Mouse (Mus musculus) heart, embryonic 13.5 days (tissue): ENCODE measurements around the gene Nsun7. TPM values are rescaled to one million over a fixed set of nuclear protein-coding genes. Genes with fewer than 3 reads are reported as not detected.

Experiments used
- ATAC-seq: fragments of 200-750 bp; cut with Nextera tagmentation; 2 replicates; pipeline ENCODE4 v1.8.0; 2017; ENCODE audit warnings: moderate TSS enrichment; ENCODE audit not compliant: insufficient number of reproducible peaks, low FRiP score, low TSS enrichment; ENCODE audit errors: extremely low read depth
- H3K27ac ChIP-seq: fragments of 300-500 bp; sonication (generic); replicated peaks from 2 replicates; pipeline ENCODE4 v1.5.1; 2015; ENCODE audit warnings: moderate library complexity, mild to moderate bottlenecking, inconsistent platforms
- H3K27me3 ChIP-seq: fragments of 300-500 bp; sonication (generic); replicated peaks from 2 replicates; pipeline ENCODE4 v1.6.1; 2015; ENCODE audit warnings: mild to moderate bottlenecking, inconsistent platforms
- H3K36me3 ChIP-seq: fragments of 300-500 bp; sonication (generic); 2 replicates; pipeline ENCODE4 v1.6.1; 2015; ENCODE audit warnings: mild to moderate bottlenecking, inconsistent platforms
- H3K4me1 ChIP-seq: fragments of 300-500 bp; sonication (generic); 2 replicates; pipeline ENCODE4 v1.6.1; 2015; ENCODE audit warnings: inconsistent platforms
- H3K4me2 ChIP-seq: fragments of 300-500 bp; sonication (generic); 2 replicates; pipeline ENCODE4 v1.6.1; 2015; ENCODE audit warnings: inconsistent platforms, mild to moderate bottlenecking, moderate library complexity
- H3K4me3 ChIP-seq: fragments of 300-500 bp; sonication (generic); 2 replicates; pipeline ENCODE4 v1.5.1; 2015; ENCODE audit warnings: moderate library complexity, mild to moderate bottlenecking, inconsistent platforms
- H3K9ac ChIP-seq: fragments of 300-500 bp; sonication (generic); 2 replicates; pipeline ENCODE4 v1.6.1; 2015; ENCODE audit warnings: inconsistent platforms, mild to moderate bottlenecking, moderate library complexity
- H3K9me3 ChIP-seq: fragments of 300-500 bp; sonication (generic); 2 replicates; pipeline ENCODE4 v1.6.1; 2016; ENCODE audit warnings: inconsistent platforms
- WGBS: fragments of 180-500 bp; shearing (Covaris S2); methylation state at CpG from one replicate; pipeline ENCODE4 v1.1.7; 2015; ENCODE audit warnings: mixed read lengths; 5-methylcytosine and 5-hydroxymethylcytosine counted together
- polyA plus RNA-seq: library from polyadenylated mRNA; unstranded; fragments of >200 nt; fragmentation: Nextera tagmentation; extraction: Ambion mirVana; gene quantifications from 2 replicates; pipeline ENCODE4 v1.2.1, GENCODE M21; 2015

Gene Nsun7
- polyA plus RNA-seq, 1 experiment from 2014 or later = 0.13 TPM

DNA sequence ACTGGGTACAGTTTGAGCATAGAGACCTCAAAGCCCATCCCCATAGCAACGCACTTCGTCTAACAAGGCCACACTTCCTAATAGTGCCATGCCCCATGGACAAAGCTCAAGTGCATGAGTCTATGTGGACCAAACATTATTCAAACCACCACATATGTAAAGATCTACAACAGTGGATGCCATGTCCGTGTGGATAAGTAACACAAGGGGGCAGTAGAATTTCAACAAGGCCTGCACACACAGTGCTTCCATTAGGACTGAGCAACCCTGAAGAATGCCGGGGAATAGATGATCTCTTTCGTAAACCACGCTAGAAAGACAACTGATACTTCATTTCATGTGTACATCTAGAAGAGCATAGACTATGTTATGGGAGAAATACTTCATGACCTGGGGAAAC lies 21.0 kb downstream of the Nsun7 start:
- Histone ChIP-seq H3K4me1 (no peaks in the 10 kb centered on the region), H3K27ac (no peak overlapping the region), H3K36me3 (no peaks in the 10 kb centered on the region), H3K4me3 (no peak overlapping the region), H3K9ac (no peak overlapping the region), H3K27me3 (no peaks in the 10 kb centered on the region), H3K4me2 (no peak overlapping the region), H3K9me3 (no peaks in the 10 kb centered on the region; the same call in 1 of the 2 replicates)
- no peak for ATAC-seq
- 70% methylated on average over 6 of the region's 6 CpGs for WGBS

DNA sequence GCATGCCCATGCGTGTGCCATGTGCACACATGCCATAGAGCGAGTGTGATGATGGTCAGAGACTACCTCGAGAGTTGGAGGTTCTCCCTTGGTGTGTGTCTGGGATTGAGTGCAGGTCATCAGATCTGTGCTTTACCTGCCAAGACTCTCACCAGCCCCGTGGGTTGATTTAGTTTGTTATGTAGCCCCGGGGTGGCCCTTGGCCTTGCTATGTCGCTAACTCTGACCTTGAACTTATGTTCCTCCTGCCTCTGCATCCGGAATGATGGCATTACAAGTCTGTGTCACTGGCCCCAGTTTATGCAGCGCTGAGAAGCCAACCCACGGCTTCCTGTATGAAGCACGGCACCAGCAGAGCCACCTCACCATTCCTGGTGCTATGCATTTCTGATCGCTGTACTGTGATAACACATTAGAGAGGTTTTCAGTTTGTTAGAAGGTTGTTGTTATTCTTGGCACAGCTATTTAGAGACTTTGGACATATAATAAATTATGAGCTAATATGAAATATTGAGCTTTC lies 34.5 kb downstream of the Nsun7 start:
- Histone ChIP-seq H3K4me1 (no peaks in the 10 kb centered on the region), H3K27me3 (no peaks in the 10 kb centered on the region), H3K4me2 (no peak overlapping the region), H3K4me3 (no peak overlapping the region), H3K9me3 (peaks cover 3% of the 10 kb centered on the region; the same call in 1 of the 2 replicates), H3K36me3 (peaks cover 12% of the 10 kb centered on the region), H3K27ac (no peak overlapping the region), H3K9ac (no peak overlapping the region)
- 76% methylated on average over 11 of the region's 11 CpGs for WGBS
- no peak for ATAC-seq

DNA sequence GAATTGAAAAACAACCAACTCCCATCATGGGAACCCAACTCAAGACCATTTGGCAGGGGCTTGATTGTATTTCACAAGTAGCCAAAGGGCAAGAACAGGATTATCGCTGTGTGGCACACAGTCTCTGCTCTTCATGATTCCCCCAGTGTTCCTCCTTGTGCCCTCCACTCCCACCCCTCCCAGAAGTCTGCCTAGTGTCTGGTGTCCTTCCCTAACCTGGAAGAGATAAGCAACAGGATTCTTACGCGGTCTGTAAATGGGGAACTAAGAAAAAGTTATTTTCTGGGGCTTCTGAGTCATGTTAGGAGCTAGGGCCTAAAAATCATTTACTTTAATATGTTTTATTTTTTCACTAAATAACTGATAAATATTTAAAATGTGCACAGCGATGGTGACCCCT lies 35.3 kb downstream of the Nsun7 start:
- H3K9ac ChIP-seq = no peak overlapping the region
- no peak overlapping the region for H3K4me3 ChIP-seq
- ATAC-seq = no peak
- peaks cover 17% of the 10 kb centered on the region for H3K36me3 ChIP-seq
- peaks cover 3% of the 10 kb centered on the region; the same call in 1 of the 2 replicates for H3K9me3 ChIP-seq
- 72% methylated on average over 4 of the region's 4 CpGs for WGBS
- H3K4me2 ChIP-seq = no peak overlapping the region
- no peak overlapping the region for H3K27ac ChIP-seq
- no peaks in the 10 kb centered on the region for H3K4me1 ChIP-seq
- no peaks in the 10 kb centered on the region for H3K27me3 ChIP-seq

DNA sequence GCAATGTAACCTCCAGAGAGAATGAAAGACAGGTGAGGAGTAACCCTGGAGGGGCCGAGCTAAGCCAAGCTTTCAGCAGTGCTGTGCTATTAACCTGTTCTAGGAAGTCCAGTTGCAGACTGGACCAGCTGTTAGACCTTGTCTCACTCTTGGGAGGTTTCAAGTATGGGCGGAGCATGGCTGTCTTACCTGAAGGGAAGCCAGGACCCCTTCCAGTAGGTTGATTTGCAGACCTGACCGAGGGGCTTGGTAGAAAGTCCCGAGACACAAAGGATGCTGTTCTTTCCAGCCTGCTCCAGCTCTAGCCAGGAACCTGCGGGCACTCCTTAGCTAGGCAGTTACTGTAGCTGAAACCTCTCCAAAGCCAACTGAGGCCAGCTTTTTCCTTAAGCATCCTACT lies 36.4 kb downstream of the Nsun7 start:
- ATAC-seq = no peak
- Histone ChIP-seq H3K4me1 (no peaks in the 10 kb centered on the region), H3K4me2 (no peak overlapping the region), H3K27me3 (no peaks in the 10 kb centered on the region), H3K4me3 (no peak overlapping the region), H3K36me3 (peaks cover 20% of the 10 kb centered on the region), H3K9me3 (peaks cover 3% of the 10 kb centered on the region; the same call in 1 of the 2 replicates), H3K9ac (no peak overlapping the region), H3K27ac (no peak overlapping the region)
- 83% methylated on average over 5 of the region's 5 CpGs for WGBS

DNA sequence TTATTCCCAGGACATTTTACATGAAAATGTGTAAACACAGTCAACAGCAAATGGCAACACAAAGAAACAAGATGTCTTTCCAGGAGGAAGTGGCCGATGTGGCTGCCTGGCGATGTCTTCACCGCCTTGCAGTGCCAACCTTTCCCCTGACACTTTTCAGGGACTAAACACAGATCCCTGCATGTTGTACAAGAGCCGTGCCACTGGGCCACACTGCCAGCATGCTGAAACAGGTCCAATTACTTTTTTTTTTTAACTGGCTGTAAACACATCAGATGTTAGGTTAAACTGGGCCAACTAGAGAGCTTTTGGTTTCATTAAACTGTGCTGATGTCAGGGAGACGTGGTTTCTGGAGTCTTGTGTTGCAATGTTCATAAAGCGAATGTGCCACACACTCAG lies 39.2 kb downstream of the Nsun7 start:
- Histone ChIP-seq H3K9ac (no peak overlapping the region), H3K4me3 (no peak overlapping the region), H3K27me3 (no peaks in the 10 kb centered on the region), H3K4me1 (no peaks in the 10 kb centered on the region), H3K27ac (no peak overlapping the region), H3K36me3 (peaks cover 44% of the 10 kb centered on the region), H3K4me2 (no peak overlapping the region), H3K9me3 (no peaks in the 10 kb centered on the region)
- ATAC-seq = no peak
- WGBS = 89% methylated on average over 6 of the region's 6 CpGs

DNA sequence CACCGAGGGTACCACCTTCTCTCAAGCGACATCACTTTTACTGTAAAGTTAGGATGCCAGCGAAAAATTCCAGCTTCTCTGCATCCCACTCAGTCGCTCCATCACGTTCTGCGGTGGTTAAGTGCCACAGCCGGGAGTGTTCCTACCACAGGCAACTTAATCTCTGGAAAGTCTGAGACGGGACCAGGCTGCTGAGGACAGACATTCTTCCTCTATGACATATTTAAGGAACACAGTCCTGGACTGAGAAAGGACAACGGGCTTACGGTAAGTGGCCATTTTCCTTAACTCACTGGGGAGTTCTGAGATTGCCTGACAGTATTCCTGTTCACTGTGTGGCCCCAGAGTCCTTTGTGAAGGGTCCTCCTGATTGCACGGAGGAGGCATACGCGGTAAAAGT lies 40.9 kb downstream of the Nsun7 start:
- H3K9ac ChIP-seq = no peak overlapping the region
- H3K4me2 ChIP-seq = no peak overlapping the region
- H3K36me3 ChIP-seq = peaks cover 57% of the 10 kb centered on the region
- no peak overlapping the region for H3K4me3 ChIP-seq
- no peak overlapping the region; the same call in 1 of the 2 replicates for H3K27ac ChIP-seq
- WGBS = 66% methylated on average over 13 of the region's 13 CpGs
- no peak for ATAC-seq
- no peaks in the 10 kb centered on the region for H3K9me3 ChIP-seq
- no peaks in the 10 kb centered on the region for H3K27me3 ChIP-seq
- H3K4me1 ChIP-seq = no peaks in the 10 kb centered on the region

DNA sequence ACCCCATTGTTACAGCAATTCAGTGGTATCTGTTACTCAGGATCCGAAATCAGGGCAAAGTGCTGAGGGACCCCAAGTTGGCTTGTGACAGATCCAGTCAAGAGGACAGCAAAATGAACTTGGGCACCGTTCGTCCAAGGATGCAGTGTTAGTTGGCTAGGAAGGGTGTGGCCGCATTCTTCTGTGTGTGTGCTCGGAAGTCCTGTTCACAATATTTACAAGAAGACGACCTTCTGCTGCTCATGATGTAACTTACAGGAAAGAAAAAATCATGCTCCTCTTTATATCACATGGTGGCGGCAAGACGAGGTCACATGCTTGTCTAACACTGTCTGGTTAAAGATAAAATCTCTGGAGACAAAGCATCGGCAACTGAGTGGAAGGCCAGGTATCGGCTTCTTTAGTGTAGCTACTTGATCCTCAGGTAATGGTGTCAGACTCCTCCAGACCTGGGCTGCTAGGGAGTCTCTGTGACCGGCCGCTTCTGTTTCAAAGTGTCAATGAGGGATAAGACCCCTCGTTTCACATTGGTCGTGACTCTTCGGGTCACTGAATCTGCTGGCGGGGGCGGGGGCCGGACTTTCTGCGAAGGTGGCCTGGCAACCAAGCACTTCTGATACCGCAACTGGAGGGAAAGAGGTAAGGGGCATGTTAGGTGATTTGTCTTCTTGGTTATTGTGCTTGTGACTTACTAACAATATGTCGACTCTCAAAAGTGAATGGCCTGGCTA lies 42.6 kb downstream of the Nsun7 start:
- WGBS = 83% methylated on average over 21 of the region's 21 CpGs
- ATAC-seq = no peak

DNA sequence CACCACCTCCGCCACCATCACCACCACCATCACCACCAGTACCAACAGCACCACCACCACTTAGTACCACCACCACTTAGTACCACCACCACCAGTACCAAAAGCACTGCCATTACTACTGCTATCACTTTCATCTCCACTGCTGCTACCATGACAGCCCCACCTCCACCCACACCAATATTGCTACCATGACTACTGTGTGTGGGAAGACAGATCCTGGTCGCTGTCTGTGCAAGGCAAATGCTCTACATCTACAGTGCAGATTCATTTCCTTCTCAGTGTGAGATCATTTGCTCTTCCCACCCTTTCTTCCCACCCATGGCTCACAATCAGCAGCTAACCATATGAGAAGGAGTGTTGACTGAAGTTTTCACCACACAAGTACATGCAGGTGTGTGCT lies 43.2 kb downstream of the Nsun7 start:
- no peaks in the 10 kb centered on the region for H3K4me1 ChIP-seq
- no peaks in the 10 kb centered on the region for H3K9me3 ChIP-seq
- no peak overlapping the region for H3K27ac ChIP-seq
- H3K36me3 ChIP-seq = peaks cover 69% of the 10 kb centered on the region
- 82% methylated on average over 2 of the region's 2 CpGs for WGBS
- H3K27me3 ChIP-seq = no peaks in the 10 kb centered on the region
- no peak for ATAC-seq
- H3K9ac ChIP-seq = no peak overlapping the region
- no peak overlapping the region for H3K4me2 ChIP-seq
- H3K4me3 ChIP-seq = no peak overlapping the region

More for the DNA sequence above, 42.6 kb downstream of the Nsun7 start:
- Histone ChIP-seq H3K27me3 (no peaks in the 10 kb centered on the region), H3K4me2 (no peak overlapping the region), H3K9me3 (no peaks in the 10 kb centered on the region), H3K9ac (no peak overlapping the region), H3K36me3 (peaks cover 67% of the 10 kb centered on the region), H3K4me3 (no peak overlapping the region), H3K4me1 (no peaks in the 10 kb centered on the region), H3K27ac (no peak overlapping the region)

DNA sequence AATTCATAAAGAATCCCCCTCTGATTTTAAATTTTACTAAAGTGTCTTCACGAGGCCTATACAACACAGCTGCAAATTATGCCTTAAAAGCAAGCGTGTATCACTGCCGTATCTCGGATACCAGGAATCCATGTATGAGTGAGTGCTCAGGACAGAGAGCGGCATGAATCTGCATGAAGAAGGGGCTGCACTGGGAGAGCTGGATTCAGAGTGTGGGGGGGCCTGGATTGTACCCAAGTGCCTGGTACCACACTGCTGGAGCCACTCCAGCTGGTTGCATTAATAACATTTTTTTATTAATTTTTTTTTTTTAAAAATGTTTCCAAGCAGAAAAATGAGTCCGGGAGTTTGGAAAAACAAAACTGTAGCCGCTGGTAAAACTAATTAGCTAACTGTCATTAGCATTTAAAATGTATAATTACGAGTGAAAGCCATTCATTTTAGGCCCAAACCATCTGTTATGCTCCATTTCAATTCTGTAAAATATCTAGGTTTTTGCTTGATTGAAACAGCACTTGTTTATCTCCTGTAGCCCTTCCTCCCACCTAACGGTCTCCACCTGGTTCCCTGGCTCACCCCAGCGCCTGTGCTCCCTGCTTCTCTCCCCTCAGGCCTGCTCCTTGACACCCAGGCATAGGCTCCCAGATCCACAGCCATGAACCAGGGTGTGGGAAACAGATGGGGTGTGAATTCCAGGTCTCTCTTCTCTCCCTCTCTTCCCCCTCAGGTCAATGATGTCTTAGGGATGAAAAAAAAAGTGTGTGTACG lies 44.8 kb downstream of the Nsun7 start:
- H3K27ac ChIP-seq = no peak overlapping the region
- no peak overlapping the region for H3K4me3 ChIP-seq
- H3K9me3 ChIP-seq = no peaks in the 10 kb centered on the region
- no peak for ATAC-seq
- 79% methylated on average over 11 of the region's 11 CpGs for WGBS
- H3K4me1 ChIP-seq = no peaks in the 10 kb centered on the region
- no peak overlapping the region for H3K9ac ChIP-seq
- H3K36me3 ChIP-seq = peaks cover 76% of the 10 kb centered on the region
- no peak overlapping the region for H3K4me2 ChIP-seq
- H3K27me3 ChIP-seq = no peaks in the 10 kb centered on the region

DNA sequence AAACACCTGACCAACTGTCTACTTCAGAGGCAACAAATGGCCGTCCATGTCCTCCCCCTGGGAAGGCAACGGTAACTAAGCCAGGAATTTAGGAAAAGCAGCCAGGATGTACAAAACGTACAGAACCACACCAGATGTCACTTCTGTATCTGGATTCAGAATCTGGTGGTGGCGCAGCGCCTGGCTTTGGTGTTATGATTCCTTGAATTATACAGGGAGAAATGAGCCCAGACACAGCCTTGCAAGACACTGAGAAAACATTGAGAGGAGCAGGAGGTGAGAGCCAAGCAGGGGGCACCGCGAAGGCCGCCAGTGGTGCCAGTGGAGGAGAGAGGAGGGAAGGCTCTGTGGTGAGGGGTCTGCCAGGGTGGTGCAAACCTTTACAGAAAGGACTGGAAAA lies 45.8 kb downstream of the Nsun7 start:
- H3K27me3 ChIP-seq = no peaks in the 10 kb centered on the region
- no peaks in the 10 kb centered on the region for H3K4me1 ChIP-seq
- H3K27ac ChIP-seq = no peak overlapping the region
- no peak overlapping the region for H3K9ac ChIP-seq
- H3K4me2 ChIP-seq = no peak overlapping the region
- 81% methylated on average over 8 of the region's 8 CpGs for WGBS
- H3K4me3 ChIP-seq = no peak overlapping the region
- peaks cover 85% of the 10 kb centered on the region for H3K36me3 ChIP-seq
- H3K9me3 ChIP-seq = no peaks in the 10 kb centered on the region
- no peak for ATAC-seq

DNA sequence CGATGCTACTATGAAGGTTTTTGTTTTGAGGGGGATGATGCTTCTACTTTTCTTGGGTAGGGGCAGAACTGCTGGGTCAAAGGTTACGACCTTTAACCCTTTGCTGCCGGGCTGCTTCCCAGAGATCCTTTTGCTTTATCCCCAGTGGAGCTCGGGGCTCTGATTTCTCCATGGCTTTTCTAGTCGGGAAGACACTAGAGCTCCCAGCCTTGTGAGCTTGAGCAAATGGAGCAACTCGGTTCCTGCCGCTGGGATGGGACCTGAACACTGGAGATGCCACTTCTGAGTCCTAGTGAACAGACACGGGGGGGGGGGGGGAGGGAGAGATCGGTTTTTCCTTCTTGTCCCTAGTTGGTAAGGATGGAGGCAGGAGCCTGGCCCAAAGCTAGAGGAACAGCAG lies 50.6 kb downstream of the Nsun7 start:
- ATAC-seq = no peak
- Histone ChIP-seq H3K4me1 (no peaks in the 10 kb centered on the region), H3K9ac (no peak overlapping the region), H3K36me3 (peaks cover 64% of the 10 kb centered on the region), H3K27ac (no peak overlapping the region), H3K4me3 (no peak overlapping the region), H3K9me3 (no peaks in the 10 kb centered on the region), H3K27me3 (no peaks in the 10 kb centered on the region), H3K4me2 (no peak overlapping the region)
- 75% methylated on average over 9 of the region's 9 CpGs for WGBS
